Mouse (Mus musculus) inflammation-experienced regulatory T-cells, adult 6 months (primary cell): ENCODE data around the gene Paqr5. TPM values are rescaled to one million over a fixed set of nuclear protein-coding genes. Genes with fewer than 3 reads are reported as not detected.

Source experiments
- ATAC-seq: one replicate; pipeline ENCODE4 v1.8.0; 2017
- polyA plus RNA-seq, 3 experiments: library from polyadenylated mRNA; unstranded; fragments of 100-300 nt; shearing (Covaris generic); gene quantifications; one replicate each; pipeline ENCODE4 v1.2.1; 2017

Paqr5 gene
- under 1 TPM; 0.10 to 0.23 (median 0.22) TPM for polyA plus RNA-seq

GRCm38 (mm10) chr9:62026600-62026999, at the start of gene Paqr5:
Paqr5 (minus strand) TSS chr9:62026856.
- ATAC-seq = no peak

GRCm38 (mm10) chr9:62062234-62062633, 35.6 kb upstream of the Paqr5 start:
- ATAC-seq = no peak

DNA sequence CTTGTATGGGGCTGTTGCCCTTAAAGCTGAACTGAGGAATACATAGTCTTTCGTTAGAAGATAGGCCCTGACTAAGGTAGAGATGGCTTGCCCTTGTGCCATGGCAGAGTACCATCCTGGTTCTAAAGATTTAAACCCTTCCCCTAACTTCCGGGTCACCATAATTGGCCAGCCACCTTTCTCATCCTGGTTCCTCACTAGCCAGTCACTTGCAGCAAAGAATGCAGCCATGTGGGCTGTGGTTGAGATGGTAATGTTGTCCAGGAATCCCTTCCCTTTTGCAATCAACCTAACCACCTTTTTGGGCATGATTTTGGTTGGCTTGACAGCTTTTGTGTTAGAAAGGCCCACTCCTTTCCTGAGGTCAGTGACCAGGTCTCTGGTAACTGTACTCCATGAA, 33.8 kb upstream of the Paqr5 start:
- ATAC-seq = no peak

DNA sequence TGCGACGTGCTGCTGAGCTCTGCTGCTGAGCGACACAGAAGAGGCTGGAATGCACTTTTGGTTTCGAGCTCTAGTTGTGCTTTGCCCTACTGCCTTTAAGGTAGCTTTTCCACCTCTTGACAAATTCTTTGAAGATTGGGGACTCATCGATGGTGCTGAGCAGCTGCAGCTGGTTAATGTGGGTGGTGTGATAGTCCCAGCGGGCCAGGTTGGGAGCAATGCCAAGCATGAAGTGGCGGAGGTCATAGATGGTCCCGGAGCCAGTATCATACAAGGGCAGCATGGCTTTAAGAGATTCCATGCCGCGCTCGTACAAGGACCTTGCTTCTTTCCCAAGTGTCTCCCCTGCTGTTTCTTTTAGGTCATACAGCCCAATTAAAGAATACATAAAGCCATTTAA, 33.3 kb upstream of the Paqr5 start:
- no peak for ATAC-seq

DNA sequence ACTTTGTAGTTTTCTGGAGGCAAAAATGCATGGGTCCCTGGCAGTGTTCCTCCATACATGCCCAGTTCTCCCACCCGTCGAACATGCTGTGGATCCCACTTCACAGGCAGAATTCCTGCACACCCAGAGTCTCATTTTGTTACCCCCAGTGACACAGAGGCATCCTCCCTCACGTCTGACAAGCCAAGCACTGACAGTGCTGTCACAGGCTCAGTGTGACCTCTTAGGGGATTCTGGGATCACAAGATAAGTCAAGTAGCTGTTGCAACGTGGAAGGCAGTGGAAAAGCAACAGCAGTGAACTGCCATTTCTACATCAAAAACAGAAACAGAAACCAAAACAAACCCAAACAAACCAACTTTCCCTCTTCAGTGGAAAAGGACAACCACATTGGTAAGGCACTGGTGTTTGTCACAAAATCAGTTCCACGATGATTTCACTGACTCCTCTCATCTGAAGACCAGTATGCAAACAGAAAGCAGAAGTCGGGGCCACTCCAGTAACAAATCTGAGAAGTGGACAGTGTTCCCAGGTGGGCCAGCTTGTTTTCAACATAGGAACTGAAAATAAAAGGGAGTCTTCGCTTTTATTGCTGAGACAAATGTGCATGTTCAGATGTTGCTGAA, 31.3 kb upstream of the Paqr5 start:
- ATAC-seq = no peak

DNA sequence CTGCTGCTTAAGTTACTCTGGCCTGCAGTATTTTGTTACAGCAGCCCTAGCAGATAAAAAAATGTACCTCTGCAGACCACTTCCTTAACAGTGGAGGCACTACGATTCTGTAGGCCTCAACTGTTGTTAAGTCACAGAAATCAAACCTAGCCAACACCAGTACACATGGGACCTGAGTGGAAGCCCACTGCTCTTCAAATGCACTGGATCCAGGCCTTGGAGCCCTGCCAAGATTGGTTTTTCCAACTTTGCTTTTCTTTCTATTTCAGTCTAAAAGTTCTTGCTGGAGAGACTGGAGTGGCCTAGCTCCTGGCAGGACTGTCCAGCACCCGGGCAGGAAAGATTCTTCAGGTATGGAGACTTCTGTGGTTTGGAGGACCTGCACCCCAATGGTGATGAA, 29.6 kb upstream of the Paqr5 start:
- no peak for ATAC-seq

DNA sequence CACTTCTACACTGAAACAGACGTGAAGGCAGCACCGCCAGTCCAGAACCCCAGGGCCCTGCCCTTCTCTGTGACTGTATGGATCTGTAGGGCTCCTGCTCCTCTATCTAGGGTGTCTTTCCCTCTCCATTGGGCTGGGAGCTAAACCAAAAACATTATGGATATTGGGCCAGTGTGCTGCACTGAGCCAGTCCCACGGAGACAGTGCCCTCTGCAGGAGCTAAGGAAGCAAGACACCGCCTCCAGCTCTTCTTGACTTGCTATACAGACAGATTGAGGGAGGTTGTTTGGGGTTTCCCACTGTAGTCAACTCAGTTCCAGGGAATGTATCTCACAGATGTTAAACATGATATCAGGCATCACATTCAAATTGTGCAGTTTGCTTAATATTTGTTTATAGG, 24.1 kb upstream of the Paqr5 start:
- no peak for ATAC-seq

GRCm38 (mm10) chr9:62049166-62049565, 22.5 kb upstream of the Paqr5 start:
- ATAC-seq = no peak

DNA sequence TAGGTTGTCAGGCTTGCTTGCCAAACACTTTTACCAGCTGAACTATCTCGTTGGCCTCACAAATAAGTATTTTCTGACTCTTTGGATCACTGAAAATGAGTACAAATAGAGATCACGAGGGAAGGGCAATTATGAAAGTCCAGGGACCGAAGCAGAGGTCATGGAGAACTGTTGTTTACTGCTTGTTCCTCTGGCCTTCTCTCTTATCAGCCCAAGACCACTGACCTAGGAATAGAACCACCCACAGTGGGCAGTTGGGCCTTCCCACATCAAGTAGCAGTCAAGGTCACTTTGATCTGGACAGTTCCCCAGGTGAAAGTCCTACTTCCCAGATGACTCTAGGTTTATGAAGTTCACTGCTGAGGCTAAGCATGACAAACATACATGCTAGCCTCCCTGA, 15.5 kb upstream of the Paqr5 start:
- no peak for ATAC-seq

DNA sequence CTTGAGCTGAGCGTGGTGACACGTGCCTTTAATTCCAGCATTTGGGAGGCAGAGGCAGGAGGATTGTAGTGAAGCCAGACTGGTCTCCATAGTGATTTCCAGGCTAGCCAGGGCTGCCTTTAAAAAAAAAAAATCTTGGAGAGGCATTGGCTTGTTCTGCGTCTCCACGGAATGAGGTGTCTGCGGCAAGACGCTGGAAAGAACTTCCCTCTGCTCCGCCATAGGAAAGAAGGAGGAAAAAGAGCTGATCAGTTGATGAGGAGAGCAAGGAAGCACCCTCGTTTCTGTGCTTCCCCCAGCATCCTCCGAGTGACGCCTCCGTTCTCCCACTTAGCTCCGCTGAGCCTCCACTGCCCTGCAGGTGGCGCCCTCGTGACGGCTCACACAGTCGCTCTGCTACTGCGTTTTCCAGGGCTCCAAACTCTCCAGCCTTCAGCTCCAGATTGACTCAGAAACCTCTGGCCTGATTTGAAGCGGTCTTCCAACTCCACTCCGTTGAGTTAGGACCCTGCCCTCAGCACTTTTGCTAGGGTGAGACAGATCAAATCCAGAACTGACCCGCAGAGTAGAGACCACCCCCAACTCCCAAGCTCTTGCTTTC, 13.5 kb upstream of the Paqr5 start:
- ATAC-seq = no peak

- ATAC-seq = no peak
Measured at GRCm38 (mm10) chr9:62035806-62036205, 9.2 kb upstream of the Paqr5 start.

DNA sequence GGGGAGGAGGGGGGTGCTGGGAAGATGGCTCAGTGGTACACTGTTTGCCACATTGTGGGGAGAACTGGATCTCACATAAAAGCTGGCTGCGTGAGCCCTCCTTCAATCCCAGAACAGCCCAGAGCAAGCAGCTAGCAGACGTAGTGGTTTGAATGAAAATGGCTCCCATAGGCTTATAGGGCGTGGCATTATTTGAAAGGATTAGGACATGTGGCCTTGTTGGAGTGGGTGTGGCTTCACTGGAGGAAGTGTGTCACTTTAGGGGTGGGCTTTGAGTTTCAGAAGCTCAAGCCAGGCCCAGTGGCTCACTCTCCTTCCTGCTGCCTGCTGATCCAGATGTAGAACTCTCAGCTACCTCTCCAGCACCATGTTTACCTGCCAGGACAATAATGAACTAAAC, 5.5 kb upstream of the Paqr5 start:
- ATAC-seq = no peak

DNA sequence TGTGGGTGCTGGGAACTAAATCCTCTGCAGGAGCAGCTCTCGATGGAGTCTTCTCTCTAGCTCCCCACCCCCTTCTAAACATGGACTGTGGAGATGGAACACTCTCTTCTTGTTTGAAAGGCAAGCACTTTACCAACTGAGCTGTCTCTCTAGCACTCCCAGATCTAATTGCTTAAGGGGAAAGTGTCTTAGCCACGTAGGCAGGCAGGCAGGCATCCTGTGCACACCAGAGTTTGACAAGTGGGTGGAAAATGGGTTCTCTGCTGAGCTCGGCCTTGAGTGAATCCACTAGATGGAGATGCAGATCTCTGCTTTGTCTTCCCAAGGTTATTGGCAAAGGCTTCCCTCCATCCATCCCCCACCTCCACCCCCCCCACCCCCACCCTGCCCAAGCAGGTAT, 1.4 kb upstream of the Paqr5 start:
- ATAC-seq = no peak

DNA sequence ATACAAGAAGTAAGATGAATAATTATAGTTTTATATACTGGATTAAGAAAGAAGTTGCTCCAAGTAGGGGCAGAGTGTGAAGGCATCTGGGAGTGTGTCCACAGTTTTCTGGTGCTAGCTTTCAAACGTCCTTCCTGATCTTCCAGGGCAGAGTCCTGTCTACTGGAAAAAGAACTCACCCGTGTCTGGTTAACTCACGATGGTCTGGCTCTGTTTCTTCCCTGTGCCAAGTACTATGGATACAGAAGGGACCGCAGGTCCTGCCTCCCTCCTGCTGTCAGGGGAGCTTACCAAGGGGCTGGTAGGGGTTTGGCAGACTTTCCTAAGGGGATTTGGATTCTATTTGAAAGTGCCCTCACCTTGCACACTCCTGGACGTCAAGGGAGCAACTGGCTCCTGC, 1.6 kb downstream of the Paqr5 start:
- ATAC-seq = no peak

- no peak for ATAC-seq
Measured at GRCm38 (mm10) chr9:62023879-62024278, 2.8 kb downstream of the Paqr5 start.

DNA sequence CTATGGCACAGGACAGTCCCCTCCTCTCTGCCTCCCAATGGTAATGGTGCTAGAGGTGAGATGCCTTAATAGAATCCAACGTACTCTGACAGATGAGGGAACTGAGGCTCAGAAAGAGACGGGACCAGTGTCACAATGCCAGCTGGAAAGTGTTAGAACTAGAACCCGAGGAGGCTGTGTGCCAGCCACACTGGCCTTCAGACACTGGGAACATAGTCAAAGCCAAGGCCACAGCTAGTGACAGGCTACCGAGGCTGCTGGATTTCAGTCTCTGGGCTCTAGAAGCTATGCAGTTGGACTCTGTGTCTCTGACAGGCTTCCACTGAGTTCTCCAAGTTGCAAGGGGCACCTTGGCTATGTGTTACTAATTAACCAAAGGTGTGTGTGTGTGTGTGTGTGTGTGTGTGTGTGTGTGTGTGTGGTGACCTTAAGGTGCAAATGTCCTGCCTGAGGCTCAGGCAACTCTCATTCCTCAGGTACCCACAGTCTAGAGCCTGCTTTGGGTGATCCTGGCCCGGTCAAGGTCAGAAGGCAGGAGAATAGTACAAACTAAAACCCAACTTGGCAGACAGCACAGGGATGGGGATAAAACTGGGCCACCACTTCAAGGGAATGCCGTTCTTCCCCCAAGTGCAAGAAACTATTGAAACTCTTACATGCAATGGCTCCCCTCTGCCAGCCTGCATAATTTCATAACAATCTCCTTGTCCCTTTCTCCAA, 3.5 kb downstream of the Paqr5 start:
- ATAC-seq = no peak

- no peak for ATAC-seq
Measured at GRCm38 (mm10) chr9:62021583-62022120, 5.0 kb downstream of the Paqr5 start.

GRCm38 (mm10) chr9:62020259-62020658, 6.4 kb downstream of the Paqr5 start:
- no peak for ATAC-seq

GRCm38 (mm10) chr9:62018229-62019093, 8.2 kb downstream of the Paqr5 start:
- no peak for ATAC-seq

DNA sequence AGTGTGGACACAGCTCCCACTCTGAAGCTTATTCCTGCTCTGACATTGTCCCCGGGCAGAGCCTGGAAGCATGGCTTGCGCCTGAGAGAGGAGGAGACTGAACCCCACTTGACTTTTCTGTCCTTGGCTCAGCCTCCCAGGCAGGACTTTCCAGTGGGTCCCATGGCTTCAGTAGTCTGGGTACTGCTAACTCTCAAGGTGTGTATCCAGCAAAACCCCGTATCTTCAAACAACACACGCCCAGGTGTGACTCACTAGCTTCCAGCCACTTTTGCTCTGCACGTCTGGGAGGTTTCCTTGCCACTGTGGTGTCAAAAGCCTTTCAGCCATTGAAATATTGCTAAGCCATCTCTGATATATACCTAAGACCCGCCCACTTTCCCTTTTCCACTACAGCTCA, 9.3 kb downstream of the Paqr5 start:
- ATAC-seq = no peak

GRCm38 (mm10) chr9:62015504-62015903, 11.2 kb downstream of the Paqr5 start:
- no peak for ATAC-seq

DNA sequence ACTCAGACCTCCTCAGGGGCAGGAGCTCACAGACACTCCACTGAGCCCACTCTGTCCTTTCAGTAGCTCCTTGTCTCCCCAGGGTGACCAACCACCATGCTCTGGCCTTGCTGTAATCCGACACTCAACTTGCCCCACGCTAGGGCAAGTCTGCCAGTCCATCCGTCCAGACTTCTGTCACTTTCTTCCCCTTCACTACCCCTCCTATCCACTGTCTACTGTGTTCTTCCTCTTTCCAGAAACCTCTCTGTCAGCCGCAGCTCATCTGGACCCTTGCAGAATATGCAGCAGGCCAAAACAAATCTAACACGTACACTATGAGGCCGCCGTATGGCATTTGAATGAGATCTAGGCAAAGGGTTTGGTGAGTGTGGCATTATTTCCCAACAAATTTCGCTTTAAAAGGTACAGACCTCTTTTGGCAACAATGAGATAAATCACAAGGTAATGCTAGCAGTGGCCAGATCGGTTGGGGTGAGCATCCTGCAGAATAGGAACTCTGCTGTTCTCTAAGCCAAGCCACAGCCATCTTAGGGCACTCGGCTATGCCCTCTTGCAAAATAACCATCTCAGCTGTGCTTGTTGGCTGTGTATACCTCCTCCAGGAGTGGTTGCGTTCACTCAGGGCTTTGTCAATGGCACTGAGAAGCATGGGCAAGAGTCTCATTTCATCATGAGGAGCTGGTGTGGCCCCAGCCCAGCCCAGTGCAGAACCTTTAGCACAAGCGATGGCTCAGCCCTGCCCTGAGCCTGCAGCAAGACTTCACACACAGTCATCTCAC, 13.1 kb downstream of the Paqr5 start:
- no peak for ATAC-seq
